Mouse (Mus musculus): ENCODE measurements around the gene Cep68. TPM values are rescaled to one million over a fixed set of nuclear protein-coding genes. Genes with fewer than 3 reads are reported as not detected.

Cep68 gene
- polyA plus RNA-seq, 1 experiment = 4.7 TPM

DNA sequence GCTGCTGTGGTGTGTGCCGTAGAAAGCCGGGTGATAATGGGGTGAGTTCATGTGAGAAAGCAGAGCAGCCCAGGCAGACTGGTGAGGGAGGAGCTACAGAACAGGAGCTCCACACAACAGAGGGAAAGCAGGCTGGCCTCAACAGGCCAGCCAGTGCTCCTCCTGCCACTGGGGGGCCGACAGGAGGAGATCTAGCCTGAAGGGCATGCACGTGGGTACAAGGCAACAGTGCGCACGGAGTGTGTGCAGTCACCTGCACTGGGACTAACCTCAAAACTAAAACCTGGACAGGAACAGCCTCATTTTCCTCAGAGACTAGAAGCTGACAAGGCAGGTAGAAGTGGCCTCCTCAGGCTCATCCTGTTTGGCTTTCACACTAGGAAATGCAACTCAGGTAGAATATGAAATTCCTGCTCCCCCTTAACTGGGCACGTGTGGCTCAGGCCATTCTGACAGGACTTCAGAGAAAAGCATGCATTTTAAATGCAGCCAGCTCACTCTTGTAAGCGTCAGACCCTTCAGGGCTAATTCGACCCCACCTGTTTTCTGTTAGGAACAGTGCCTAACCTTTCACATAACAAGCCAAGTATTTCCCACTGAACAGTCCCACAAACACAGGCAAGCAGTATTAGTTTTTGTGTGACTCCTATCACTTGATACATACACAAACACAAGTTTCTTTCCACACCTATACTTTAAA, 5.9 kb downstream of the Cep68 start:
- Histone ChIP-seq H3K9me3 (no peaks in the 10 kb centered on the region), H3K4me3 (replicated peaks) (peak overlapping the region; percentile 31), H3K4me1 (peaks cover 97% of the 10 kb centered on the region), H3K36me3 (replicated peaks; ENCODE audit: low read length) (peaks cover 80% of the 10 kb centered on the region), H3K27me3 (replicated peaks) (no peaks in the 10 kb centered on the region)
- TF ChIP-seq GATA1 (IDR thresholded peaks at IDR 0.05; ENCODE audit: borderline replicate concordance, low read length) (no peak), FLI1 (IDR thresholded peaks at IDR 0.05; ENCODE audit: low read length) (no peak)

DNA sequence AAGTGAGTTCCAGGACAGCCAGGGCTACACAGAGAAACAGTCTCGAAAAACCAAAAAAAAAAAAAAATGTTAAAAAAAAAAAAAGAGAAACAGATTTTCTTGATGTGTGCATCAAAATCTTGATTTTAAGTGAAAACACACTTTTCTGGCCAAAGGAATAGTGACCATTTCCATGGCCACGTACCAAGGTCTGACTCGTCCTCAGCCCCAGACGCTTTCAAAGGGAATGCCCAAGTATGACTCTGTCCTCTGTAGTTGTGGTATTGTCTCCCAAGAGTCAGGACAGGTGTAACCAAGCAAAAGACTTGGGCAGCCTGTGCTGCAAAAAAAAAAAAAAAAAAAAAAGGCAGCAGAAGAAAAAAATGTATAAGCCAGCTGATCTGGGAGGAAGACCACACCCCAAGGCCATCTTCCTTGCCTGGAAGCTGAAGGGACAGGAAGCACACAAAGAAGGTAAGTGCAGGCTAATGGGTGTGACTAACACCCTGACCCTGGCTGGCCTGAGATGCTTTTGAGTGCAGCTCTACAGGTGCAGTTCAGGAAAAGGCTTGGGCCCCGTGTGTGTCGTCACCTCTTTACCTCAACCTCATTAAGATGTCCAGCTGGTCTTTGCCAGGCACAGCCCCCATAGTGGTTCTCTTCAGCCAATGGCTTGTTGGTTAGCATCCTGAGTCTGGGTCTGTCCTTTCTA, 6.7 kb downstream of the Cep68 start:
- no peak for TF ChIP-seq FLI1 (IDR thresholded peaks at IDR 0.05; ENCODE audit: low read length)
- TF ChIP-seq GATA1 (IDR thresholded peaks at IDR 0.05; ENCODE audit: borderline replicate concordance, low read length) = no peak
- Histone ChIP-seq H3K4me1 (peaks cover 90% of the 10 kb centered on the region), H3K4me3 (replicated peaks) (no peak overlapping the region), H3K27me3 (replicated peaks) (no peaks in the 10 kb centered on the region), H3K36me3 (replicated peaks; ENCODE audit: low read length) (peaks cover 88% of the 10 kb centered on the region), H3K9me3 (no peaks in the 10 kb centered on the region)

DNA sequence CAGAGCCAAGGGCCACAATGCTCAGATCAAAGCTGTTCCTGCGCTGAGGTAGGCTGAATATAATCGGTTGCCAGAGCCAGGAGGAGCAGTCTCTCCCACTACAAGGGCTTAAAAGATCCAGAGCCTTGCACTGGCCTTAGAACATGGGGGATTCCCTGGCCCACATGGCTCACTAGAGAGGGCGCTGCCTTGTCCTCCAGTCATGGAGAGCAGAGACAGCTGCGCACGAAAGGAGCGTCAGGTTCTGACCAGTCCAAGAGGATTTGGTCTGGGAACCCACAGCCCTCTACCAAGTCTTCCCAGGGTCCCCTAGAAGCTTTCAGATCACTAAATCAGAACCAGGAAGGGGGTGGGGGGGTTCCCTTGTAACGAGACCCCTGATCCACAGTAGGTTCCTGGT, 7.9 kb downstream of the Cep68 start:
- peaks cover 90% of the 10 kb centered on the region for H3K4me1 ChIP-seq
- H3K36me3 ChIP-seq (replicated peaks; ENCODE audit: low read length) = peaks cover 89% of the 10 kb centered on the region
- no peaks in the 10 kb centered on the region for H3K9me3 ChIP-seq
- no peak overlapping the region for H3K4me3 ChIP-seq (replicated peaks)
- no peaks in the 10 kb centered on the region for H3K27me3 ChIP-seq (replicated peaks)
- TF ChIP-seq FLI1 (IDR thresholded peaks at IDR 0.05; ENCODE audit: low read length) (no peak), GATA1 (IDR thresholded peaks at IDR 0.05; ENCODE audit: borderline replicate concordance, low read length) (no peak)

DNA sequence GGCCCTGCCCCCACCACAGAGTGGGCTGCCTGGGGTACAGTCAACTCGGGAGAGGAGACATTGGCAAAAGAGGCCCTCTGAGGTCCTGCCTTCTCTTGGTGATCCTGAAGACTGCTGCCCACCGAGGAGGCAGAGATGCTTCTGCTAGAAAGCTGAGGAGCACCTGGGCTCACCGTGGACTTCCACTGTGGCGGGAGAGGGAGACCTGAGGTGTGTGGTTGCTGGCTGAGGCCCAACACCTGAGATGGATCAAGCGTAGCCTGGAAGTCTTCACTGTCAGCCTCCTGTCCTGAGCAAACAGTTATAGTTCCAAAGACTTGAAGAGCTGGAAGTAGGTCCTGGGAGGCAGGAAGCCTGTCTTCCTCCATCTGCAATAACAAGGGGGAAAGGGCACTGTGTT, 8.9 kb downstream of the Cep68 start:
- Histone ChIP-seq H3K4me1 (peaks cover 81% of the 10 kb centered on the region), H3K4me3 (replicated peaks) (no peak overlapping the region), H3K36me3 (replicated peaks; ENCODE audit: low read length) (peaks cover 91% of the 10 kb centered on the region), H3K27me3 (replicated peaks) (no peaks in the 10 kb centered on the region), H3K9me3 (no peaks in the 10 kb centered on the region)
- no peak for TF ChIP-seq GATA1 (IDR thresholded peaks at IDR 0.05; ENCODE audit: borderline replicate concordance, low read length)
- TF ChIP-seq FLI1 (IDR thresholded peaks at IDR 0.05; ENCODE audit: low read length) = no peak

DNA sequence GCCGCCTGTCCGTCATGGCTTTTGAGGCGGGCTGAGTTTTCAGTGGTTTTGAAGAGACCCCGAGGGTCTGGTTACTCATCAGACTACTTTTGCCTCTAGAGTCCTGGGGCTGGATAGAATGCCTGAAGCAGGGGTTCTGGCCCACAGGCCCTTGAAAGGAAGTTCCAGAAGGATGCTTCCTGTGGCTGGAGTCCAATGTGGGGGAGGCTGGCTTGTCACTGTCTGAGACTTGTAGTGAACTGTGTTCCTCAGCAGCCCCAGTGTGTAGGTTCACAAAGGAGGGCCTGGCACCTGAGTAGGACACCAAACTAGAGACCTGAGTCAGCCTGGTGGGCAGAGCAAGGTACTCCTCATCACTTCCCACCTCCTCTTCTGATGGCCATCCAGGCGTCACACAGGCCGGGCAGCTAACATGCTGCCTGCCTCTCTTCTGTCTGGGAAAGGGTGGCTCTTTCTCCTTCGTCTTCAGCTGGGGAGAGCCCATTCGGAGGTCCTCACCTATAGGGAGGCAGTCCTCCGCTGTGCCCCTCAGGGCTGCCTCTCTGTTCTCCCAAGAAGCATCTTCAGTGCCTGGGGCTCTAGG, 9.9 kb downstream of the Cep68 start:
- no peaks in the 10 kb centered on the region for H3K27me3 ChIP-seq (replicated peaks)
- H3K36me3 ChIP-seq (replicated peaks; ENCODE audit: low read length) = peaks cover 91% of the 10 kb centered on the region
- H3K4me1 ChIP-seq = peaks cover 79% of the 10 kb centered on the region
- H3K4me3 ChIP-seq (replicated peaks) = no peak overlapping the region
- H3K9me3 ChIP-seq = no peaks in the 10 kb centered on the region
- TF ChIP-seq GATA1 (IDR thresholded peaks at IDR 0.05; ENCODE audit: borderline replicate concordance, low read length) (no peak), FLI1 (IDR thresholded peaks at IDR 0.05; ENCODE audit: low read length) (no peak)

DNA sequence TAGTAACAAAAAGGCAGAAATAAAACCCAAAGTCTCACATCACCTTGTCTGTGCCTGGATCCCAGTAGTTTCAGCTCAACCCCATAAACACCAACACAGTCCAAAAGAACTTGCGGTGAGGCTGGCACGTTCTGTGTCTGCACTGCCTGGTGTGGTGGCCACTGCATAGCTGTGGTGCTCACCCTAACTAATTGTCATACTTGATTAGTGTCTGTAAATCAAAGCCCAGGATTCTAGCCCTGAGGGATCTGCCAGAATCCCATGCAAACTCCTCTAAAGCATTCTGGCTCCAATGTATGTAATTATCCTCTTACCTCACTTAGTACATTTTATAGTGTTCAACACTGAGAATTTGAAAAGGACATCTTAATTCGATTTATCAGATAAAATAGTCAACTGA, 11.3 kb downstream of the Cep68 start:
- Histone ChIP-seq H3K27me3 (replicated peaks) (no peaks in the 10 kb centered on the region), H3K4me3 (replicated peaks) (no peak overlapping the region), H3K36me3 (replicated peaks; ENCODE audit: low read length) (peaks cover 94% of the 10 kb centered on the region), H3K4me1 (peaks cover 79% of the 10 kb centered on the region), H3K9me3 (no peaks in the 10 kb centered on the region)
- TF ChIP-seq FLI1 (IDR thresholded peaks at IDR 0.05; ENCODE audit: low read length) (no peak), GATA1 (IDR thresholded peaks at IDR 0.05; ENCODE audit: borderline replicate concordance, low read length) (no peak)

DNA sequence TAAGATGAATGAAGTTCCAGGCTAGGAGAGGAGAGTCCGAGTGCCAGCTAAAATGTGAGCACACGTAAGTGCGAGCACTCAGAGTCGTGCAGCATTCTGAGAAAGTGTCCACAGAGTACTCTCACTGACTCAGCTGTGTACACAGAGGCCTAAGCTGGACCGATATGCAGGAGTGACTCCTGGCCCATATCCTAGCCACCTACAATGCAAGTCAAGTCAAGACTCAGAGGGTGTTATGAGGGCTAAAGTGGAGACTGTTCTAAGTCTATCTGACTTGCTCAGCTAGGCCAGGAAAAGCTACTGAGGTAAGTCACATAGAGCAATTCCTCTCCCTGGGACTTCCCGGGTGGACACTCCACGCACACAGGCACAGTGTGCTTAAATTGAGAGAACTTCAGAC, 12.2 kb downstream of the Cep68 start:
- H3K4me3 ChIP-seq (replicated peaks) = no peak overlapping the region
- H3K27me3 ChIP-seq (replicated peaks) = no peaks in the 10 kb centered on the region
- TF ChIP-seq FLI1 (IDR thresholded peaks at IDR 0.05; ENCODE audit: low read length) (no peak), GATA1 (IDR thresholded peaks at IDR 0.05; ENCODE audit: borderline replicate concordance, low read length) (no peak)
- peaks cover 98% of the 10 kb centered on the region for H3K36me3 ChIP-seq (replicated peaks; ENCODE audit: low read length)
- no peaks in the 10 kb centered on the region for H3K9me3 ChIP-seq
- H3K4me1 ChIP-seq = peaks cover 81% of the 10 kb centered on the region

DNA sequence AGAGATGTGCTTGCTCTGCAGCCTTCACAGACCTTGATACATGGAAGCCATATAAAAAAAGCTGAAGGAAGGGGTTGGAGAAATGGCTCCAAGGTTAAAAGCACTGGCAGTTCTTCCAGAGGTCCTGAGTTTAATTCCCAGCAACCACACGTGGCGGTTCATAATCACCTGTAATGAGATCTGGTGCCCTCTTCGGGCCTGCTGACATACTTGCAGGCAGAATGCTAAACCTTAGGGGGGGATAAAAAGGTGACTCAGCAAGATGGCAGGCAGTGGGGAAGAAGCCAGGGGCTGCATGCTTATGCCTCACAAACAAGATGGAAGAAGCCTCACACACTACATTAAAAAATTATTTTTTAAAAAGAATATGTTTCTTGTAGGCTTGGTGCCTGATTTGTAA, 15.0 kb downstream of the Cep68 start:
- TF ChIP-seq FLI1 (IDR thresholded peaks at IDR 0.05; ENCODE audit: low read length) (no peak), GATA1 (IDR thresholded peaks at IDR 0.05; ENCODE audit: borderline replicate concordance, low read length) (no peak)
- H3K4me3 ChIP-seq (replicated peaks) = no peak overlapping the region
- peaks cover 80% of the 10 kb centered on the region for H3K4me1 ChIP-seq
- no peaks in the 10 kb centered on the region for H3K27me3 ChIP-seq (replicated peaks)
- peaks cover 86% of the 10 kb centered on the region for H3K36me3 ChIP-seq (replicated peaks; ENCODE audit: low read length)
- no peaks in the 10 kb centered on the region for H3K9me3 ChIP-seq

DNA sequence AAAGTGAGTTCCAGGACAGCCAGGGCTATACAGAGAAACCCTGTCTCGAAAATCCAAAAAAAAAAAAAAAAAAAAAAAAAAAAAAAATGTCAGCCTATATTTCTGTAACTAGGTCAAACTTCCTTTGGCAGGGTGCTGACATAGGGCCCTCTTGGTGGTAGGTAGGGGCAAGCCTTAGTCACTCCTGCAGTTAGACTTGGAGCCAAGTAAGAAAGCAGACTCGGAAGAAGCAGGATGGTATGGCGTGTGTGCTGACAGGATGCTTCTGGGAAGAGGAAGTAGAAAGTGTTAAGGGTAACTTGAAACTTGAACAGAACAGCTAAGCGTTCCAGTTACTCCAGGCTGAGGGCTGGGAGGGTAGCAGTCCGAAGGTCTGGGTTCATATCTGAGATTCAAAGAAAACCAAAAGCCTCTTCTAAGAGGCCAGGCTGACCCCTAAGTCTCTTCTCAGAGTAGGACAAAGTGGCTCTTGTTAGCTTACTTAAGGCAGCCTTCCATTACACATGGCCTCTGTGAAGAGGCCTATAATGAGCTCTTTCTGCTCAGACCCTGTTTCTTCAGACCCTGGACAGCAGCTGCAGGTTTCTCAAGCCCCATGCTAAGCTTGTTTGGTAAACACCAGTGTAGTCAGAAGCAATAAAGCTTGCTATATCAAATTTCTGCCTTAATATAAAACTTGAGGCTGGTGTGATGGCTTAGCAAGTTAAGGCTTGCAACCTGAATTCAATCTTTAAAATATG, 17.0 kb downstream of the Cep68 start:
- no peaks in the 10 kb centered on the region for H3K9me3 ChIP-seq
- peaks cover 87% of the 10 kb centered on the region for H3K4me1 ChIP-seq
- no peak for TF ChIP-seq FLI1 (IDR thresholded peaks at IDR 0.05; ENCODE audit: low read length)
- no peaks in the 10 kb centered on the region for H3K27me3 ChIP-seq (replicated peaks)
- H3K36me3 ChIP-seq (replicated peaks; ENCODE audit: low read length) = peaks cover 87% of the 10 kb centered on the region
- peak overlapping the region; percentile 44 for H3K4me3 ChIP-seq (replicated peaks)

Data from megakaryocyte, embryonic 14.5 days (primary cell).